Mouse (Mus musculus): ENCODE results near the gene Srgap1.

Gene Srgap1

DNA sequence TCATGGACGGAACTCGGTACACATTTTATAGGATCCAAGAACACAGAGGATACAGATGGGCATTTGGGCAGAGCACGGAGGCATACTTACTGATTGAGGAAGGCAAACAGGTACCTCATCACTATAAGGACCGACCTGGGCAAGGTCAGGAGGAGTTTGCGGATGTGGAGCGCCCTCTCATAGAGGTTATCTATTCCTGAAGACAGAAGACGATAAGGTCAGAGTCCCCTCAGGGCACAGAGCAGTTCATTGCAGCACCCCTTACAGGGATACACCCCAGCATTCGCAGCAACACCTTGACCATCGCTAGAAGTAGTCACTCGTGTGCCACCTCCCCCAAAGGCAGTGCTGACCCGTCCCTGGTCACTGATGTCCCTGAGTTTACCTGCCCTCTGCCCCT is 239.3 kb downstream of the Srgap1 start:
- DNase-seq: no peak

GRCm38 (mm10) chr10:121806806-121807205 is 240.3 kb downstream of the Srgap1 start:
- no peak for DNase-seq

DNA sequence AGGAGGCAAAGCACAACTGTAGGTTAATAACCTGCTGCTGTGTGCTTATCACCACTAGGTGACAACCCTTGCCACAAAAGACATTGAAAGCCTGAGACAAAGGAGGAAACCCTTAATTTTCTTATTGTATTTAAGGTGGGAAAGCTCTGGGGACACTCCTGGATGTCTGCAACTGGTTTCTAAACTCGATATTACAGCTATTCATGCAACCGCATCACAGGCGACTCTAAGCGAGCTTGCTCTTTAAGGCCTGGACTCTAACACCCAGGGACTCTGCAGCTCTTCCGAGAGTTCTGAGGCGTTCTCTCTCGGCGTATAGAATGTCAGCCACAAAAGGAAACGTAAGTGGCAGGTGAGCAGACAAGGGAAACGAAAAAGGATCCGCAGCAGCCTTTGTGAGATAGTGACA is 241.2 kb downstream of the Srgap1 start:
- no peak for DNase-seq

DNA sequence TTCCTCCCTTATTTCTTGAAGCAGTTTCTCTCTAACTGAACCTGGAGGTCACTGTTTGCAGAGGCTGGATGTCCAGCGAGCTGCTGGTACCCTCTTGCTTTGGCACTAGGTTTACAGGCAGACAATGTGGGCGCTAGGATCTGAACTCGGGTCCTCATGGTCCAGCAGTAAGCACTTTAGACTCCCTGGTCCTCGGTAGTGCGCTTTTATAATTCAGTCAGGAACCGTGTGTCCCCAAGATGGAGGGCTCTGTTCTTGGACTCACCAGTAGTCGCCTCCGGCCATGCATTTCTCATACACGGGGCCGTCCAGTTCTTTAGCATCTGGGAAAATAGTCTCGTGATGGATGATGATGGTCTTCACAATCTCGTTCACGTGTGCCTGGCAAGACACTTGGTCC is 242.6 kb downstream of the Srgap1 start:
- DNase-seq: no peak

DNA sequence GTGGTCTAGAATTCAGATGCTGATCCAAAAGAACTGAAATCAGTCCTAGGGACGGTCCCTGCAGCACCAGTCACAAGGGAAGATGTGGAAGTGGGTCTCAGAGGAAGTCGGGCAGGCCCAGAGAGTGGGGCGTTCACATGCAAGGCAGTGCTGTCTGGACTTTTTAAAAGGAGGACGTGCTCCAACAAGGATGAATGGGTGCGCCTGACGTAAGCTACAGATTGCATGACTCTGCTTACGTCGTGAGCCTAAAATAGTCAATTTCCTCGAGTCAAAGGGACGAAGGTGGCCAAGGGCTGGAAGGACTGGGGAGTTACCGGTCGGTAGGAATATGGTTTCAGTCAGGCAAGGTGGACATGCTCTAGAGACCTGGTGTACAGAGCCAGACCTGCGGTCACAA is 247.1 kb downstream of the Srgap1 start:
- DNase-seq: no peak

- DNase-seq: peak; percentile 59 to 68
Observed at GRCm38 (mm10) chr10:121796027-121796802, 250.9 kb downstream of the Srgap1 start.

DNA sequence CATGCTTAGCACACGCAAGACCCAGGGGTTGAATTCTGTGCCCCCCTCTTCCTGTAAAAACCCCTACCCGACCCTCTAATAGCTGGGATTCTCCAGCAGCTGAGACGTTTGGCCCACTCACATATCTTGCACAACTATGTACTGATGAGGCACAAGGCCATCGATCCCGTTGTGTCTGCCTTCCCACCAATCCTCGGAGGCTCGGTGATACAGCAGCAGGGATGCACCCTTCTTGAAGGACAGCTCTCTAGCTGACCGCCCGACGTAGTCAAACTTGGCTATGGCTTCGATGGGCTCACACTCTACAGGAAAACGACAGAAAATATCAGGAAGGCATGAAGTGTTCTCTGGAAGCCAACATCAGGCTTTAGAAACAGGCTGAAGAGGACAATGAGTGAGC is 252.6 kb downstream of the Srgap1 start:
- no peak for DNase-seq

DNA sequence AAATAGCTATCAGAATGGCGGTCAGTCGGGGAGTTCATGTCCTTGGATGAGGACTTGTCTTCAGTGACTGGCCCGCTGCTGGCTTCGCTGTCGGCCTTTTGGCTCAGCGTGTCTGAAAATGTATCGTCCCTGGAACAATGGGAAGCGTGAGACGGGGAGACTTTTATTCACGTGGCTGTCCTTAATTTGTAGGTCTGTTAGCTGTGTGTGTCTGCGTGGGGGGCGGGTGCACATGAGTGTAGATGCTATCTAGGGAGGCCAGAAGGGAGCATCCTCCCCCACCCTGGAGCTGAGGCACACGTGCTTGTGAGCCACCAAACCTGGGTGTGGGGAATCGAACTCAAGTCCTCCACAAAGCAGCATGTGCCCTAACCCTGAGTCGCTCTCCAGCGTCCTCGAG is 254.5 kb downstream of the Srgap1 start:
- DNase-seq: no peak

DNA sequence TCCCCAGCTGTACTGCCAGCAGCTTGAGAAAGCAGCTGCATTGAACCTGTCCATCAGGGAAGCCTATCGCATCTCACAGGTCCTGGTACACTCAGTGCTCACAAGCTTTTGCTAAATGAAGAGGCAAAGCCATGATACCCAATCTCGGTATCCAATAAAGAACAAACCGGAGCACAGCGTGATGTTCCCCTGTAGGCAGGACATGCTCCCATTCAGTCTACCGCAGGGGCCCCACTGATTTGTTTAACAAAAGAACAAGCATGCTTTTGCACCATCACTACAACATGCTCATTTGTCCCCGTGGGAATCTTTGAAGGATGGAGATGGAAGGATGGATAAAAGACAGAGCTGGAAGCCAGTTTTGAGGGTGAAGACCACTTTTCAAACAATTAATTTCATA is 257.0 kb downstream of the Srgap1 start:
- no peak for DNase-seq

GRCm38 (mm10) chr10:121788536-121788935 is 258.6 kb downstream of the Srgap1 start:
- DNase-seq: no peak

DNA sequence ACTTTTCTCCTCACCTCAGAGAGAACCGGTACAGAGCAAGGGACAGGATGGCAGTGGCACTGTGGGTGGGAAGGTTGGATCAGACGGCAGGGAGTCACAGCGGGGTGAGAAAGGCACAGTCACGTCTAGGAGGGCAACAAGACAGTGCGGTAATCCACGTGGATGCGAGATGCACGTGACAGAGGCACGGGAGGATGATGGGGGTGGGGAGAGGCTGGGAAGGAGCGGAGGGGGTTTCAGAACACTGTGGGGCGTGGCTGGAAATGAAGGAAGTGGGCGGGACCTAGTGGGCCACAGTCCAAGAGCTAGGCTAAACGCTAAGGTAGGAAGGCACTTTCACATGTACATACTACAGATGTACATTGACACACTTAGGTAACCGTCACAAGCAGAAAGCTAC is 266.0 kb downstream of the Srgap1 start:
- DNase-seq: peak; percentile 11 to 28

GRCm38 (mm10) chr10:121775990-121776389 is 271.1 kb downstream of the Srgap1 start:
- DNase-seq: no peak

DNA sequence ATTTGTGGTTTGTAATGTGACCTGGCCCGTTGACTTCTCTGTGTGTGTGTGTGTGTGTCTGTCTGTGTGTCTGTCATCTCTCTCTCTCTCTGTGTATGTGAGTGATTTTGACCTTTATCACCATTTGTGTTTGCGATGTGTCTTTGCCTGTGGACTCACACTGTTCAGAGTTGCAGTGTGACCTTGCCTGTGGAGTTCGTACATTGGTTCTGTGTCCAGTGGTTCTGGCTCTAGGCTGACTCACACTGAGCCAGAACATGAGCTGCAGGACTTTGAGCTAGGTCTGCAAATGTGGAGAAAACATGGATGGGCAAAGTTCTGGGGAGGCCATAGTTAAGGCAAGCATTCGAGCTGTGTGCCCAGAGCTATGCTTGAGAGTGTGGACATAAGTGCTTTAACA is 273.3 kb downstream of the Srgap1 start:
- DNase-seq: no peak

DNA sequence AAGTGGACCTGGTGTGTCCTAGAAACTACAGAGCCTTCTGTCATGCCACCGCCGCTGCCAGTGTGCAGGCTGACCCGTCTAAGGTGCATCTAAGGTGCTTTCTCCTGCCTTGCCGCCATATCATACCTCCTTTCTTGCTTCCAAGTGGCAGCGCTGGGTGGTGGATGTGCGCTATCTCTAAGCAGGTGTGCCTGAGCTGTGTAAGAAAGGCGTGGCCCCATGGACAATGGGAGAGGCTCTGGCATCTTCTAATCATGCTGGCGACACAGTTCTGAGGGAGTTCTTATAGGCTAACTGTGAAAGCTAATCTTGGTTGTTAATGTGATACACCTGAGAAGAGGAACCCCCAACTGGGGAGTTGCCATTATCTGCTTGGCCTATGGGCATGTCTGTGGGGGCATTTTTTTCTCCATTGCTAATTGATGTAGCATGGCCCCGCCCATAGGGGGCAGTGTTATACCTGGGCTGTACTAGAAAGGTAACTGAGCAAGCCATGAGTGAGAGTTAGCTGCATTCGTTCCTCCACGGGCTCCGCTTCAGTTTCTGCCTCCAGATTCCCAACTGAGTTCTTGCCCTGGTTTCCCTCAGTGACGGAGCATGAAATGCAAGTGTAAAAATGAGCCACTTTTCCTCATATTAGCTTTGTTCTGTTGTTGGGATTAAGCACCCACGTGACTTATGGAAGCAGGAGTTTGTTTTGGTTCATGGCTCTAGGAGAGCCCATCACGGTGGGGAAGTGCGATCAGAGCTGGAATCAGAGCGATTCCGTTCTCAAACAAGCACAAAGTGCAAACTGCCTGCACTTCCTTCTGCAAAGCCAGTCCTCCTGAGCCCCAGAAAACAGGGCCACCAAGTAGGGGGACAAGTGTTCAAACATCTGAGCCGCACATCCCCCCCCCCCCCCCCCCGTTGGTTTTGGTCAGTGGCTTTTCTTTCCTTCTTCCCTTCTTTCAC is 276.2 kb downstream of the Srgap1 start:
- DNase-seq: peak; percentile 48 to 59

DNA sequence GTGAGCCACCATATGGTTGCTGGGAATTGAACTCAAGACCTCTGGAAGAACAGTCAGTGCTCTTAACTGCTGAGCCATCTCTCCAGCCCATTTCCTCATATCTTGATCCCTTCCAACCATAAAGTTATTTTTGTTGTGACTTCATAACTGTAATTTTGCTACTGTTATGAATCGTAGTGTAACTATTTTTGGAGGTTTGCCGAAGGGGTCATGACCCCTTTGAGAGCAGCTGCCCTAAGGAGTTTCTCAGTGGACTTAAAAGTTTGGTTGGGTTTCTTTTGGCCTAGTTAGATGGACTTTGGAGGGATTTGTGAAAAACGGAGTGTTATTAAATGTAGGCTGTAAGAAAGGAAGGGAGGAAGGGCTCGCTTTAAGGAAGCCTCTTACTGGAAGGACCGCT is 277.4 kb downstream of the Srgap1 start:
- DNase-seq: no peak

DNA sequence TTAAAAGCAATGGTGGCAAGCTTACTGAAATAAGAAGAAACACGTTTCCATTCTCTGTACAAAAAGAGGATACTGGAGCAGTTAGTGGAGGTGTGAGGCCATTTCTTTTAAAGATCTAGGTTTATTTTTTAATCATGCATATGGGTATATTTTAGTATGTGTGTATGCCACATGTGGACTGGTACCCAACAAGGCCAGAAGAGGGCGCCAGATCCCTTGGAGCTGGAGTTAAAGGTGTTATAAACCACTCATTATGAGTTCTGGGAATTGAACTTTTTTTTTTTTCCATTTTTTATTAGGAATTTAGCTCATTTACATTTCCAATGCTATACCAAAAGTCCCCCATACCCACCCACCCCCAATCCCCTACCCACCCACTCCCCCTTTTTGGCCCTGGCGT is 279.8 kb downstream of the Srgap1 start:
- DNase-seq: peak; percentile 13 to 20

DNA sequence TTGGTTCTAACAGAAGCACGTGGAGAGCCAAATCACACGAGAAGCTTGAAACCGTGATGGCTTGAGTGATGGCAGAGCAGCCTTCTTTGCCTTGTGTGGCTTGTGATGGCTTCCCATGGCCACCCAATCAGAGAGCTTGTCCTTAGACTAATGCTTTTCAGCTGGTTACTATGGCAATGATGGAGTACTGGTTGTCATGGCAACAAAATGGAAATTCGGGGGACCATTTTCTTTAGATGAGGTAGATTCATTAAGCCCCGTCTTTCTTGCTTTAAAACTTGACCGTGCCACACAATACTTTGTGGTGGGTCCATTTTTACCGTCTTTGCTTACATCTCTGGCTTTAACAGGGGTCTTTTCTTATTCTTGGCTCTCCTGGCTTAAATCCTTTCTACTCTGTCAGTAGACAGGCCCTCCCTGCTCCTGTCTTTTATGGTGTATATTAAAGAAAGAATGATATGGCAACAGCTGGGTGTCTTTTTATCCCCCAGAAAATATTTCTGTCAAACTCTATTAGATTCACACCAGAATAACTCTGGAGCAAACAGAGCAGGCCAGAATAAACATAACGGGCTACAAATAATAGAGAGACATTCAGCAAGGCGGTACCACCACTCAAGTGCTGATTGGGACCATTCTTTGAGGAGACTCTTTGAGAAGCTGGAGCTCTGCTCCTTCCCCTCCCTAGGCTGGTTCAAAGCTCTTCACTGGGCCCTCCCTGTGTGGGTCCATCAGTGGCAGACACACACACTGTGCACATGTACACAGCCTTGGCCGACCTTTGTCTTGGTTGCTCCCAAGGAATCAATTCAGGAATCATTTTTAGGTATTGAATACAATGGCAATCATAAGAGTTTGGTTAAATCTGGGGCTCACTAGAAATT is 281.7 kb downstream of the Srgap1 start:
- DNase-seq: no peak

DNA sequence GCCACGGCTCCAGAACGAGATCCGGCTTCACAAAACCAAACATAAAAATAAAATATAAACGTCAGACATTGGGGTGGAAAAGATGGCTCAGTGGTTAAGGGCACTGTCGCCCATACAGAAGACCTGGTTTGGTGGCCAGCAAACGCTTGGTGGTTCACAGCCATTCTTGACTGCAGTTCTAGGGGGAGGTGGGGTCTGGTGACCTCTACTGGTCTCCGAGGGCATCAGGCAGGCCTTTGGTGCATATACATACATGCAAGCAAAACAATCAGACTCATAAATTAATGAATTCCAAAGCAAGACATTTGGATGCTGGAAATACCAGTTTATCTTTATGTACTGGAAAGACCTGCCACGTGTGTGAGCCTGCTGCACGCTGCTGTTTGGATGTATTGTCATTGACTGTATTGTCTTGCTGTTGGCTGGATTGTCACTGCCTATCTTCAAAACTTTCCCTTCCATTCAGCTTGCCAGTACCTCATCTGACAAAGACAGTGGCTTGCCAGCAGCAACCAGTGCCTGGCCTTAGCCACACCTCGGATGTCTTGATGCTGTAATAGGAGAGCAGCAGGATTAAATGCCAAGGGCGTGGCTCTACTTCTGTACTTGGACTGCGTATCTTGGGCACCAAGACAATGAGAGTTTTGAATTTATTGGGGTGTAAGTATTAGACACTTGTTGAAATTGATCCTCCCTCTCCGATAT is 282.5 kb downstream of the Srgap1 start:
- no peak for DNase-seq

- no peak for DNase-seq
Observed at GRCm38 (mm10) chr10:121763191-121763590, 283.9 kb downstream of the Srgap1 start.

GRCm38 (mm10) chr10:121762141-121762540 is 285.0 kb downstream of the Srgap1 start:
- no peak for DNase-seq

DNA sequence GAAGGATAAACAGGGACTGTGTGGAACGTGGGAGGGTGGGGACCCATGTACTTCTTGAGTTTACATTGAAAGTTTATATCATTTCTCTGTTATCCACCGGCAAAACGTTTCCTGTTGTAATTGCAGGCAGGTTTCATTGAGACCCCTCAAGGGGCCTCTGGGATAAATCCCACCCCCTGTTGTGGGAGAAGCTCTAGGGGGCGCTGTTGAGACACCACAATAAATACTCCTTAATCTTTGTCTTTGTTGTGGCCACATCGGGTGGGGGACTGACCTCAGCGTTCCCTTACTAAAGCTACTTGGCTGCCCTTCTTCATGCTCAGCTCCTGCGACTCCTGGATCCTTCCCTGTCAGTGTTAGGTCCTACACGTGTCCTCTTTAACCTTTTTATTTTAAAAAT is 288.0 kb downstream of the Srgap1 start:
- DNase-seq: no peak

- DNase-seq: no peak
Observed at GRCm38 (mm10) chr10:121756677-121757076, 290.4 kb downstream of the Srgap1 start.
